Mouse (Mus musculus): Measurements from ENCODE around the gene D7Ertd443e. TPM values are rescaled to one million over a fixed set of nuclear protein-coding genes. Genes with fewer than 3 reads are reported as not detected.

Gene D7Ertd443e
- polyA plus RNA-seq, 1 experiment from 2014 or later, result 0.51 TPM

GRCm38 (mm10) chr7:134261003-134261701 lies 124.3 kb downstream of the D7Ertd443e start:
- no peak overlapping the region for H3K4me3 ChIP-seq (ENCODE audit: low read depth, low read length)
- H3K9ac ChIP-seq (ENCODE audit: low read length), result no peak overlapping the region
- H3K27me3 ChIP-seq (ENCODE audit: control insufficient read depth, insufficient read depth, low read length), result no peaks in the 10 kb centered on the region
- TF ChIP-seq CTCF (IDR thresholded peaks at IDR 0.05; ENCODE audit: low read depth), result no peak; the same call in 1 of the 2 replicates
- no peak for TF ChIP-seq EP300 (optimal IDR thresholded peaks at IDR 0.05)
- no peak overlapping the region for H3K4me2 ChIP-seq (replicated peaks; ENCODE audit: low read depth)
- 38% methylated on average over 4 of the region's 4 CpGs for WGBS
- ATAC-seq (ENCODE audit: low FRiP score, low TSS enrichment), result 0 out of 2 replicates have a peak, but pooled peaks have one; percentile 51
- no peaks in the 10 kb centered on the region for H3K4me1 ChIP-seq (replicated peaks; ENCODE audit: control insufficient read depth, insufficient read depth)
- H3K36me3 ChIP-seq (ENCODE audit: control insufficient read depth, insufficient read depth, low read length), result no peaks in the 10 kb centered on the region
- H3K9me3 ChIP-seq (ENCODE audit: control insufficient read depth, low read length), result no peaks in the 10 kb centered on the region
- peak; percentile 24 for DNase-seq (ENCODE audit: low spot score)
- no peak overlapping the region for H3K27ac ChIP-seq (replicated peaks)

GRCm38 (mm10) chr7:134250273-134250870 lies 135.1 kb downstream of the D7Ertd443e start:
- Histone ChIP-seq H3K4me1 (replicated peaks; ENCODE audit: control insufficient read depth, insufficient read depth) (0 out of 2 replicates have a peak, but pooled peaks cover 4% of the 10 kb centered on the region), H3K9ac (ENCODE audit: low read length) (no peak overlapping the region), H3K4me3 (ENCODE audit: low read depth, low read length) (no peak overlapping the region), H3K27me3 (ENCODE audit: control insufficient read depth, insufficient read depth, low read length) (no peaks in the 10 kb centered on the region), H3K4me2 (replicated peaks; ENCODE audit: low read depth) (no peak overlapping the region), H3K36me3 (ENCODE audit: control insufficient read depth, insufficient read depth, low read length) (no peaks in the 10 kb centered on the region), H3K9me3 (ENCODE audit: control insufficient read depth, low read length) (no peaks in the 10 kb centered on the region), H3K27ac (replicated peaks) (no peak overlapping the region)
- no peak for ATAC-seq (ENCODE audit: low FRiP score, low TSS enrichment)
- DNase-seq (ENCODE audit: low spot score), result no peak
- WGBS, result 45% methylated on average over 7 of the region's 7 CpGs
- TF ChIP-seq CTCF (IDR thresholded peaks at IDR 0.05; ENCODE audit: low read depth) (no peak), EP300 (optimal IDR thresholded peaks at IDR 0.05) (no peak)

- H3K36me3 ChIP-seq (ENCODE audit: control insufficient read depth, insufficient read depth, low read length), result no peaks in the 10 kb centered on the region
- H3K9ac ChIP-seq (ENCODE audit: low read length), result no peak overlapping the region
- H3K9me3 ChIP-seq (ENCODE audit: control insufficient read depth, low read length), result no peaks in the 10 kb centered on the region
- 91% methylated on average over 2 of the region's 2 CpGs for WGBS
- 0 out of 2 replicates have a peak, but pooled peaks cover 4% of the 10 kb centered on the region for H3K4me1 ChIP-seq (replicated peaks; ENCODE audit: control insufficient read depth, insufficient read depth)
- no peaks in the 10 kb centered on the region for H3K27me3 ChIP-seq (ENCODE audit: control insufficient read depth, insufficient read depth, low read length)
- H3K27ac ChIP-seq (replicated peaks), result no peak overlapping the region
- H3K4me2 ChIP-seq (replicated peaks; ENCODE audit: low read depth), result no peak overlapping the region
- no peak overlapping the region for H3K4me3 ChIP-seq (ENCODE audit: low read depth, low read length)
- DNase-seq (ENCODE audit: low spot score) (no peak), ATAC-seq (ENCODE audit: low FRiP score, low TSS enrichment) (no peak)
- TF ChIP-seq CTCF (IDR thresholded peaks at IDR 0.05; ENCODE audit: low read depth) (no peak), EP300 (optimal IDR thresholded peaks at IDR 0.05) (no peak)
These were observed 137.4 kb downstream of the D7Ertd443e start for GRCm38 (mm10) chr7:134248041-134248440.

GRCm38 (mm10) chr7:134246624-134247023 lies 138.8 kb downstream of the D7Ertd443e start:
- DNase-seq (ENCODE audit: low spot score) (no peak), ATAC-seq (ENCODE audit: low FRiP score, low TSS enrichment) (no peak)
- TF ChIP-seq CTCF (IDR thresholded peaks at IDR 0.05; ENCODE audit: low read depth), result no peak
- no peak for TF ChIP-seq EP300 (optimal IDR thresholded peaks at IDR 0.05)
- Histone ChIP-seq H3K4me2 (replicated peaks; ENCODE audit: low read depth) (no peak overlapping the region), H3K4me1 (replicated peaks; ENCODE audit: control insufficient read depth, insufficient read depth) (0 out of 2 replicates have a peak, but pooled peaks cover 4% of the 10 kb centered on the region), H3K4me3 (ENCODE audit: low read depth, low read length) (no peak overlapping the region), H3K27me3 (ENCODE audit: control insufficient read depth, insufficient read depth, low read length) (no peaks in the 10 kb centered on the region), H3K9ac (ENCODE audit: low read length) (no peak overlapping the region), H3K36me3 (ENCODE audit: control insufficient read depth, insufficient read depth, low read length) (no peaks in the 10 kb centered on the region), H3K27ac (replicated peaks) (no peak overlapping the region), H3K9me3 (ENCODE audit: control insufficient read depth, low read length) (no peaks in the 10 kb centered on the region)
- 42% methylated on average over 5 of the region's 5 CpGs for WGBS

- DNase-seq (ENCODE audit: low spot score), result no peak
- Histone ChIP-seq H3K4me2 (replicated peaks; ENCODE audit: low read depth) (no peak overlapping the region), H3K27me3 (ENCODE audit: control insufficient read depth, insufficient read depth, low read length) (no peaks in the 10 kb centered on the region), H3K9me3 (ENCODE audit: control insufficient read depth, low read length) (no peaks in the 10 kb centered on the region), H3K36me3 (ENCODE audit: control insufficient read depth, insufficient read depth, low read length) (no peaks in the 10 kb centered on the region), H3K9ac (ENCODE audit: low read length) (no peak overlapping the region), H3K4me3 (ENCODE audit: low read depth, low read length) (no peak overlapping the region), H3K4me1 (replicated peaks; ENCODE audit: control insufficient read depth, insufficient read depth) (no peaks in the 10 kb centered on the region), H3K27ac (replicated peaks) (no peak overlapping the region)
- WGBS, result 71% methylated on average over 1 of the region's 1 CpGs
- ATAC-seq (ENCODE audit: low FRiP score, low TSS enrichment), result no peak
- TF ChIP-seq EP300 (optimal IDR thresholded peaks at IDR 0.05) (no peak), CTCF (IDR thresholded peaks at IDR 0.05; ENCODE audit: low read depth) (no peak)
These were observed 142.7 kb downstream of the D7Ertd443e start for GRCm38 (mm10) chr7:134242773-134243172.

- 69% methylated on average over 4 of the region's 4 CpGs for WGBS
- H3K9ac ChIP-seq (ENCODE audit: low read length), result no peak overlapping the region
- no peak overlapping the region for H3K27ac ChIP-seq (replicated peaks)
- DNase-seq (ENCODE audit: low spot score) (no peak), ATAC-seq (ENCODE audit: low FRiP score, low TSS enrichment) (no peak)
- no peaks in the 10 kb centered on the region for H3K9me3 ChIP-seq (ENCODE audit: control insufficient read depth, low read length)
- H3K4me3 ChIP-seq (ENCODE audit: low read depth, low read length), result no peak overlapping the region
- H3K36me3 ChIP-seq (ENCODE audit: control insufficient read depth, insufficient read depth, low read length), result no peaks in the 10 kb centered on the region
- H3K27me3 ChIP-seq (ENCODE audit: control insufficient read depth, insufficient read depth, low read length), result no peaks in the 10 kb centered on the region
- TF ChIP-seq CTCF (IDR thresholded peaks at IDR 0.05; ENCODE audit: low read depth) (no peak), EP300 (optimal IDR thresholded peaks at IDR 0.05) (no peak)
- no peak overlapping the region for H3K4me2 ChIP-seq (replicated peaks; ENCODE audit: low read depth)
- H3K4me1 ChIP-seq (replicated peaks; ENCODE audit: control insufficient read depth, insufficient read depth), result no peaks in the 10 kb centered on the region
These were observed 144.2 kb downstream of the D7Ertd443e start for GRCm38 (mm10) chr7:134241212-134241611.

Data from stomach, postnatal 0 days (tissue).